Mouse (Mus musculus) limb, embryonic 14.5 days (tissue): Measurements from ENCODE around the gene Crybb2. TPM values are rescaled to one million over a fixed set of nuclear protein-coding genes. Genes with fewer than 3 reads are reported as not detected.

ENCODE experiments used
- ATAC-seq: fragments of 200-750 bp; cut with Nextera tagmentation; 2 replicates; pipeline ENCODE4 v1.8.0; 2017; ENCODE audit warnings: low read depth, moderate number of reproducible peaks, moderate TSS enrichment; ENCODE audit not compliant: low FRiP score
- DNase-seq: peaks from one replicate; pipeline ENCODE4 v3.0.0-alpha.2; 2015; ENCODE audit warnings: low spot score
- H3K27ac ChIP-seq: fragments of 300-500 bp; sonication (generic); replicated peaks from 2 replicates; pipeline ENCODE4 v1.5.1; 2014; ENCODE audit warnings: low read depth, mild to moderate bottlenecking, low read length, moderate library complexity, mixed read lengths
- H3K27me3 ChIP-seq: fragments of 300-500 bp; sonication (generic); 2 replicates; pipeline ENCODE4 v1.6.1; 2014; ENCODE audit warnings: low read length, mixed read lengths; ENCODE audit not compliant: control insufficient read depth, insufficient read depth
- H3K36me3 ChIP-seq: fragments of 300-500 bp; sonication (generic); 2 replicates; pipeline ENCODE4 v1.6.1; 2014; ENCODE audit warnings: mild to moderate bottlenecking, low read length, moderate library complexity, mixed read lengths; ENCODE audit not compliant: control insufficient read depth, insufficient read depth
- H3K4me1 ChIP-seq: fragments of 300-500 bp; sonication (generic); 2 replicates; pipeline ENCODE4 v1.6.1; 2014; ENCODE audit warnings: antibody characterized with exemption, low read length, mixed read lengths; ENCODE audit not compliant: control insufficient read depth, insufficient read depth
- H3K4me2 ChIP-seq: fragments of 300-500 bp; sonication (generic); replicated peaks from 2 replicates; pipeline ENCODE4 v1.6.1; 2014; ENCODE audit warnings: low read depth, mild to moderate bottlenecking, low read length, moderate library complexity; ENCODE audit not compliant: severe bottlenecking
- H3K4me3 ChIP-seq: fragments of 300-500 bp; sonication (generic); replicated peaks from 2 replicates; pipeline ENCODE4 v1.5.1; 2014; ENCODE audit warnings: low read length
- H3K9ac ChIP-seq: fragments of 300-500 bp; sonication (generic); 2 replicates; pipeline ENCODE4 v1.6.1; 2014; ENCODE audit warnings: mild to moderate bottlenecking, low read depth, low read length, moderate library complexity; ENCODE audit not compliant: severe bottlenecking
- H3K9me3 ChIP-seq: fragments of 300-500 bp; sonication (generic); 2 replicates; pipeline ENCODE4 v1.6.1; 2016; ENCODE audit warnings: low read length; ENCODE audit not compliant: control insufficient read depth
- POLR2A ChIP-seq: fragments of 200-500 bp; IDR thresholded peaks from 2 replicates; pipeline ENCODE4 v1.8.0; 2012; ENCODE audit warnings: inconsistent platforms, mild to moderate bottlenecking, moderate library complexity, borderline replicate concordance; ENCODE audit not compliant: insufficient read depth, insufficient read length; ENCODE audit errors: extremely low read depth
- WGBS: fragments of 180-500 bp; shearing (Covaris S2); extraction: QIAGEN DNeasy Blood & Tissue Kit; methylation state at CpG from one replicate; pipeline ENCODE4 v1.1.7; 2014; 5-methylcytosine and 5-hydroxymethylcytosine counted together
- polyA plus RNA-seq, 2 experiments: library from polyadenylated mRNA; depleted of rRNA in 1 of 2; stranded (reverse) in 1 of 2; unstranded in 1 of 2; fragments of >200 nt; fragmentation: Nextera tagmentation in 1 of 2; extraction: Ambion mirVana in 1 of 2; gene quantifications; 2 replicates each; pipeline versions ENCODE4 v1.2.1 to v1.2.3; 2012 to 2014

The Crybb2 gene
- polyA plus RNA-seq, 2 experiments = not detected

DNA sequence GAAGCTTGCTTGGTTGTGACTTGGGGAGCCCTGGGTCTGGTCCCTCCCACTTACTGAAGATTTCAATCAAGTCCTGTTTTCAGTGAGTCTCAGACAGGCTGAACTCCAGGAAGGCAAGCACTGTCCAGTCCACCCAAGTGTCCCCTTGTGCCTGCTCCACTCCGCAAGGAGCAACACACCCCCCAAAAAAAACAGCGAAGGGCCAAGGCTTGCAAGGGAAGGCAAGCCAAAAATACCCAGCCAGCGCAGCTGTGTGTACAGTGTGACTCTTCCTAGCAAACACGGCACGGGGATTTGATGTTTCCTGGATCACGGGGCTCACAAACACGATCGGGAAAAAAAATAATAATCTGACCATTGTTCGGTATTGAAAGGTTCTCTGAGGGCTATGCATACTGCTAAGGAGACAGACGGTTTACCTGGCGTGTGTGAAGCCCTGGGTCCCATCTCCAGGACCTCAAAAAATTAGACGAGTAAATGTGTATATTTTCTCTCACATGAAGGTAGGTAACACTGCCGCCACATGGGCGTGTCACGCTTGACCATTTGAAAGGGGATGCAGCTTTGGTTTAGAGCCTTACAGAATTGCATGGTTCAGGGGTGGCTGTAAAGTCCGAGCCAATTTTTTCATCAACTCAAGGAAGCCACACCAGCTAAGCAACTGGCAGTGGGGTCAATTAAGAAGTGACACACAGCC lies 55.7 kb downstream of the Crybb2 start:
- ATAC-seq (no peak), DNase-seq (no peak)
- no peak for TF ChIP-seq POLR2A
- H3K36me3 ChIP-seq = no peaks in the 10 kb centered on the region
- peak overlapping the region; percentile 82 for H3K9ac ChIP-seq
- H3K27me3 ChIP-seq = 0 out of 2 replicates have a peak, but pooled peaks cover 3% of the 10 kb centered on the region
- WGBS = 56% methylated on average over 16 of the region's 16 CpGs
- peaks cover 9% of the 10 kb centered on the region for H3K4me1 ChIP-seq
- H3K27ac ChIP-seq = no peak overlapping the region
- H3K4me3 ChIP-seq = peak overlapping the region; percentile 64
- H3K9me3 ChIP-seq = no peaks in the 10 kb centered on the region
- peak overlapping the region; percentile 63 for H3K4me2 ChIP-seq

DNA sequence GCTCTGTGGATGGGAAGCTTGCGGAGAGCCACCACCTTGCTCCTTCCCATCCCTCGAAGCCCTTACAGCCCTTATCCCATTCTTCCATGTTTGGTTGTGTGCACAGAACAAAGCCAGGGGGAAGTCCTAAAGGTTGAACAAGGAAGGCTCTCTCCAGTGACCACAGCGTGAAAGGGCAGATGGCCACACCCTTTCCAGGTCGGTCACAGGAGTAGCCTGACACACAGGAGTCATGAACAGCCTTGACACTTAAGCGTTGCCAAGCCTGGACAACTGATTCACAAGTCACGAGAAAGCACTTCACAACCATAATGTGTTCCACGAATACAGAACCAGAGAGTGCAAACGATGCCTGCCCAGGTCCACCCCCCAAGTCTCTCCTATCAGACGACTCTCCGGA lies 58.0 kb downstream of the Crybb2 start:
- Histone ChIP-seq H3K36me3 (no peaks in the 10 kb centered on the region), H3K27me3 (0 out of 2 replicates have a peak, but pooled peaks cover 3% of the 10 kb centered on the region), H3K27ac (no peak overlapping the region), H3K4me1 (peaks cover 9% of the 10 kb centered on the region), H3K9ac (no peak overlapping the region), H3K4me3 (no peak overlapping the region), H3K4me2 (no peak overlapping the region), H3K9me3 (no peaks in the 10 kb centered on the region)
- no peak for TF ChIP-seq POLR2A
- DNase-seq (no peak), ATAC-seq (no peak)
- 82% methylated on average over 10 of the region's 10 CpGs for WGBS

DNA sequence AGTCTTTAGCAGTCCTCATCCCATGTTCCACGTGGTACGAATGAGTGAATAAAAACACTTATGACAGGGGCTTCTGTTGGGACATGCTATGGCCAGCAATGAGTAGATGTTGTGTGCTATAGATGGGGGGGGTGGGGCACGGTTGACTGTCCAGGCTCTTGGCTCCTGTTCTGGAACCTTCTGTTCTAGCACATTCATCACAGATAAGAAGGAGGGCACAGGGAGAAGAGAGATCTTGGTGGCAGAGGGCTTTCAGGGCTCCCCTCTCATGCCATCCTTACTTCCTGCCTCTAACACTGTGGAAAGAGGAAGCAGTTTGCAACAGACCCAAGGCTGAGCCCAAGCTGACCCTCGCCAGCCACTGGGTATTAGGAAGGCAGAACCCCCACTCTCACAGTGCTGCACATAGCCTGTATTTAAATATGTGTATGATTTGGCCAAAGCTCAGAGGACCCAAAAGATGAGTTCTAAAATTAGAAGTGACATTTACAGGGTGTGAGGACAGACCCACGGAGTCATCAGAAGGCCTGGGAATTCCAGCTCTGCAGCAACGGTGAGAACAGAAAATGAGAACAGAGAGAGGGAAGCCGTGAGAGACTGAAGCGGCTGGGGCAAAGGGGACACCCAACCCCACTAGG lies 60.6 kb downstream of the Crybb2 start:
- TF ChIP-seq POLR2A = no peak
- ATAC-seq = no peak

DNA sequence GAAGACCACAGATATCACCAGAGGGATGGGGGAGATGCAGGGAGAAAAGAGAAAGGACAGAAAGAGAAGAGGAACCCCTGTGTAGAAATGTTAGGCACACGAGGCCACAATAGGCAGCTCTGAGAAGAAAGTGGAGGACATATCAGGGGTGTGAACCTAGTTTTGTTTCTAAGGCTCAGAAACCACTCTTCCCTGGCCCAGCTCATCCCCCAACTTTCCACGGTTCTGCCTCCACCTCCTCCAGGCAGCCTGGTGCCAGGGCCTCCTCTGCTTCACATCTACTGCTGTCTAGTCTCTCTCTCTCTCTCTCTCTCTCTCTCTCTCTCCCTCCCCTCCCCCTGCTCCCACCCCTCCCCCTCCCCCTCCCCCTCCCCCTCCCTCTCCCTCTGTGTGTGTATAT lies 61.4 kb downstream of the Crybb2 start:
- Histone ChIP-seq H3K4me1 (no peaks in the 10 kb centered on the region), H3K4me3 (no peak overlapping the region), H3K27ac (no peak overlapping the region), H3K9me3 (no peaks in the 10 kb centered on the region), H3K27me3 (0 out of 2 replicates have a peak, but pooled peaks cover 3% of the 10 kb centered on the region), H3K36me3 (no peaks in the 10 kb centered on the region), H3K9ac (no peak overlapping the region), H3K4me2 (no peak overlapping the region)
- 80% methylated on average over 2 of the region's 2 CpGs for WGBS
- no peak for TF ChIP-seq POLR2A
- no peak for DNase-seq
- no peak for ATAC-seq

More for the DNA sequence above, 60.6 kb downstream of the Crybb2 start:
- H3K9me3 ChIP-seq = no peaks in the 10 kb centered on the region
- DNase-seq = no peak
- H3K36me3 ChIP-seq = no peaks in the 10 kb centered on the region
- H3K27ac ChIP-seq = no peak overlapping the region
- H3K4me2 ChIP-seq = no peak overlapping the region
- no peak overlapping the region for H3K9ac ChIP-seq
- 74% methylated on average over 8 of the region's 8 CpGs for WGBS
- H3K27me3 ChIP-seq = 0 out of 2 replicates have a peak, but pooled peaks cover 3% of the 10 kb centered on the region
- H3K4me1 ChIP-seq = 0 out of 2 replicates have a peak, but pooled peaks cover 2% of the 10 kb centered on the region
- no peak overlapping the region for H3K4me3 ChIP-seq

Other genes starting within 250 kb of the Crybb2 start
- 4.9 and 6.5 TPM in 2 replicates for gene Myo18b, start 173.8 kb downstream of the Crybb2 start, polyA plus RNA-seq (2012; rRNA removed)
- gene Myo18b, start 173.8 kb downstream of the Crybb2 start, polyA plus RNA-seq (2014; fragmentation: Nextera tagmentation; extraction: Ambion mirVana) = 2.7 and 3.7 TPM in 2 replicates
- gene Grk3, start 54.3 kb downstream of the Crybb2 start, polyA plus RNA-seq (2012; rRNA removed) = 13.1 and 14.6 TPM in 2 replicates
- 7.5 and 9.6 TPM in 2 replicates for gene Grk3, start 54.3 kb downstream of the Crybb2 start, polyA plus RNA-seq (2014; fragmentation: Nextera tagmentation; extraction: Ambion mirVana)
- 4.3 and 4.6 TPM in 2 replicates for gene Crybb3, start 11.5 kb upstream of the Crybb2 start, polyA plus RNA-seq (2012; rRNA removed)
- gene Crybb3, start 11.5 kb upstream of the Crybb2 start, polyA plus RNA-seq (2014; fragmentation: Nextera tagmentation; extraction: Ambion mirVana) = 0.67 and 0.72 TPM in 2 replicates
- gene 2900026A02Rik, start 151.1 kb upstream of the Crybb2 start, polyA plus RNA-seq (2012; rRNA removed) = 13.6 and 14.5 TPM in 2 replicates
- 7.0 and 7.1 TPM in 2 replicates for gene 2900026A02Rik, start 151.1 kb upstream of the Crybb2 start, polyA plus RNA-seq (2014; fragmentation: Nextera tagmentation; extraction: Ambion mirVana)
- 0.09 and 0.18 TPM in 2 replicates for gene Tmem211, start 156.8 kb upstream of the Crybb2 start, polyA plus RNA-seq (2012; rRNA removed)
- gene Tmem211, start 156.8 kb upstream of the Crybb2 start, polyA plus RNA-seq (2014; fragmentation: Nextera tagmentation; extraction: Ambion mirVana) = not detected in 2 replicates
- 2.7 and 3.3 TPM in 2 replicates for gene Sgsm1, start 240.7 kb upstream of the Crybb2 start, polyA plus RNA-seq (2012; rRNA removed)
- 0.94 and 1.2 TPM in 2 replicates for gene Sgsm1, start 240.7 kb upstream of the Crybb2 start, polyA plus RNA-seq (2014; fragmentation: Nextera tagmentation; extraction: Ambion mirVana)